Mouse (Mus musculus): ENCODE data around the gene Nup155. TPM values are rescaled to one million over a fixed set of nuclear protein-coding genes. Genes with fewer than 3 reads are reported as not detected.

Gene Nup155
- polyA plus RNA-seq (2012; rRNA removed): 29.1 and 43.8 TPM in 2 replicates

GRCm38 (mm10) chr15:8108966-8109743 lies at the start of gene Nup155:
Gene Nup155, plus strand, starts transcription at chr15:8109273.

GRCm38 (mm10) chr15:8098774-8099749 lies 10.0 kb upstream of the Nup155 start, which contains the start of gene Wdr70:
Gene Wdr70, minus strand, starts transcription at chr15:8099209.

DNA sequence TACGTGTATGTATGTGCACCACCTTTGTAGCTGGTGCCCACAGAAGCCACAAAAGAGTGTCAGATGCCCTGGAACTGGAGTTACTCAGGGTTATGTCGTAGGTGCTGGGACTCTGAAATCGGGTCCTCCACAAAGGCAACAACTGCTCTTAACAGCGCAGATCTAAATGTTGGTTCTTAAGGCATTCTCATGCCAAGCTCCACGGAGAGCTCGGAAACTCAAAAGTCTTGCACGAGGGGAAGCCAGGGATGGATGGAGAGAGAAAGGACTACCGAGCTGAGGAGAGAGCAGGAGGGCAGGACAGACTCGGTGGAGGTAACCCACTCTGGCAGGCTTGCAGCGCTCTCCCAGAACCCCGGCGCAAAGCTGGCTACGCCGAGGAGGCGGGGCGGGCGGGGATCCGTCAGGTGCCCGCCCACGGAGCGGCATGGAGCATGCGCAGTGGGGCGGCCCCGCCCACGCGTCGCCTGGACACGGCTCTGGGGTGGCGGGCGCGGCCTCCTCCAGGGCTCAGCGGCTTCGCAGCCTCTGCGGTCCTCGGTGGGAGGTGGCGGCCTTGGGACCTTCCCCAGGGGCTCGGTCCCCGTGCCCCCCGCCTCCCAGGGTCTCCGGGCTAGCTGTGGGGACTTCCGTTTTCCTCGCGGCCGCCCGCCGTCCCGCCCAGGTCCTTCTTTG lies 59.7 kb downstream of the Nup155 start, which contains the start of gene Cplane1:
Cplane1 (plus strand) TSS at position 516 of the 675 bp plus-strand sequence.

Other genes with a start within 250 kb of the Nup155 start
- 41.4 and 42.1 TPM in 2 replicates for gene Wdr70, start 10.1 kb upstream of the Nup155 start, polyA plus RNA-seq (2012; rRNA removed)
- gene Cplane1, start 59.8 kb downstream of the Nup155 start, polyA plus RNA-seq (2012; rRNA removed): 12.9 and 15.2 TPM in 2 replicates

Data from central nervous system, embryonic 11.5 days (tissue).